Mouse (Mus musculus) small intestine, adult 2 months (tissue): ENCODE measurements around the gene Lrch4.

Experiments
- CTCF ChIP-seq: fragments of 200-500 bp; IDR thresholded peaks from 2 replicates; pipeline ENCODE4 v1.5.1; 2012; ENCODE audit warnings: low read depth, mild to moderate bottlenecking, control low read depth, inconsistent platforms, low read length, moderate library complexity, mixed read lengths; ENCODE audit not compliant: insufficient replicate concordance, insufficient read length; ENCODE audit errors: extremely low read depth
- POLR2A ChIP-seq: fragments of 200-500 bp; IDR thresholded peaks from 2 replicates; pipeline ENCODE4 v1.6.1; 2012; ENCODE audit warnings: low read depth, mild to moderate bottlenecking, control low read depth, inconsistent platforms, low read length, moderate library complexity

- no peak for TF ChIP-seq CTCF
- no peak for TF ChIP-seq POLR2A
Observed at GRCm38 (mm10) chr5:137613076-137613475, 15.8 kb upstream of the Lrch4 start.
